Mouse (Mus musculus) heart, postnatal 0 days (tissue): ENCODE results near the gene Sult5a1.

Experiments used
- CTCF ChIP-seq: IDR thresholded peaks from 2 replicates; pipeline ENCODE4 v1.5.1; 2016; ENCODE audit warnings: antibody characterized with exemption, control low read depth, low read depth
- EP300 ChIP-seq: IDR thresholded peaks from 2 replicates; pipeline ENCODE4 v1.6.1; 2016; ENCODE audit warnings: antibody characterized with exemption, low read depth

DNA sequence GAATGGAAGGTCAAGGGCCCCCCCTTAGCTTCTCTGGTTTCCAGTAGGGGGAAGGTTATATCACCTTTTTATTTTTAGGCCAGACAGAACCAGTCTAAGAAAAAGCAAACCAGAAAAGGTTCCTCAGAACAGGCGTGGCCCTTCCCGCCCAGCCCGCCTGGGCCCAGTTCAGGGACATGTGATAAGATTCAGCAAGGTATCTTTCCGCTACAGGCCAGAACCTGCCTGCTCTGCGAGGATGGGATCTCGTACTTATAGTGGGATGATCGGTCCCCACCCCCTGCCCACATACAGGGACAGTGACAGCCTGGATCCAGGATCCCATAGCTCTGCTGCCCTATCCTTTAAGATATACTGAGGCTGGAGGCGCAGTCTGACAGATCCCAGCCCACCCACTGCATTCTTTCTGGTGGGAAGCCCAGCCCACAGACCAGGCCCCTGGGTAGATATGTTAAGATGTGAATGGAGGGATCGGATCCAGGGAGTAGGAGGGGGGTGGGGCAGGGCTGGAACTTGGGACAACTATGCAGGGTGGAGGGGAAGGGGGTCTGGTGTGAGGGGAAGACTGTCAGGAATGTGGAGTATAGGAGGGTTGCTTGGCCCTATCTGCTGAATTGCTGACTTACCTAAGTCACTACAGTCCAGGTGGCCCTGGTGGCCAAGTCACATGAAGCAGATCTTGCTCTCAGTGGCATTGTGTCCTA, 1.9 kb downstream of the Sult5a1 start:
- TF ChIP-seq CTCF (no peak), EP300 (no peak)
